Mouse (Mus musculus): ENCODE results near the gene Furin.

- TF ChIP-seq POLR2A (IDR thresholded peaks at IDR 0.05; ENCODE audit: low read depth, low read length): no peak
- TF ChIP-seq CTCF (conservative IDR thresholded peaks at IDR 0.05; ENCODE audit: insufficient read depth, insufficient read length, low read depth, low read length): no peak
These were observed 14.0 kb upstream of the Furin start for GRCm38 (mm10) chr7:80419278-80419677.
